In the genomic region with DNA sequence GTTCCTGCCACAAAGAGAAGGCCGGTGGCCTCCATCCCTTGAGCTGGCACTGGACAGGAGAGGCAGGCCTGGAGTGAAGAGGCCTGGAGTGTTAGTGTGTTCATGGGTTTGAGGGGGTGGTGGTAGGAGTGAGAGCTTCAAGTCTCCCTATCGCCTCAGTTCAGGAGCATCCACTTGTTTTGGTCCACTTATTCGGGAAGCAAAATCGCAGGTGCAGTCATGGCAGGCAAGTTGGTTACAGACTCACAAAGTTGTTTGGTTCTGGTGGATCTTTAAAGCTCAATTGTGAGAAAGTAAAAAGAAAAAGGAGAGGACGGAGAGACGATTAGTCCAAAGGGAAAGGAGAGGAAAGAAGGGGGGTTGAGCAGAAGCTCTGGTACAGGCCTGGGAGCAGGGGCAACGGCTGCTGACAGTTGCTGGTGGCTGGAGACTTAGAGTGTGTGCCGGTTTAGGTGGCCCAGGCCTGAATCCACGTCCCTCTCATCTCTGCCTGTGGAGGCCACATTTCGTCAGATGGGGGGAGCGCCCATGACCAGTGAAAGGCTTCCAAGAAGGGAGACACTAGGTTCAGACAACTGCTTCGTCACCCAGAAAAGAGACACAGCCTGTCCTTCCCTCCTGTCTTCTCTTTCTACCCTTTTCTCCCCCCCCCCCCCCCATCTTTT, we compare ENCODE assay signal across 19 mouse cellular contexts. TPM values are rescaled to one million over a fixed set of nuclear protein-coding genes. Genes with fewer than 3 reads are reported as not detected.
A peak's percentile ranks its signal among the peaks of the same experiment; 100 is the strongest.
DNase-seq lines count a peak whose midpoint lies in the region; ATAC-seq lines count a peak whose summit lies in the region.
"Had no signal": no experiment of that assay in that cellular context is flagged by ENCODE, and none has a peak within 500 bp of the region (broad histone marks: within the 10 kb centered on the region; RNA-seq: fewer than 3 reads in every experiment).

No protein-coding gene starts in this region.

- H3K4me1 ChIP-seq in forebrain, embryonic 10.5 days: peaks cover 98% of the 10 kb centered on the region
- H3K4me1 ChIP-seq in midbrain, embryonic 11.5 days (ENCODE audit: control insufficient read depth, insufficient read depth, low read length): peaks cover 19% of the 10 kb centered on the region
- H3K4me1 ChIP-seq: liver, embryonic 15.5 days had no signal

- H3K27me3 ChIP-seq in forebrain, embryonic 10.5 days (ENCODE audit: poor library complexity, severe bottlenecking): peaks cover 100% of the 10 kb centered on the region
- peaks cover 93% of the 10 kb centered on the region for H3K27me3 ChIP-seq in midbrain, embryonic 11.5 days (ENCODE audit: control insufficient read depth, insufficient read depth, low read length)

- peak overlapping the region; percentile 41 for H3K9ac ChIP-seq in midbrain, embryonic 11.5 days (ENCODE audit: low read length)
- H3K9ac ChIP-seq: intestine, embryonic 15.5 days; limb, embryonic 12.5 days; liver, embryonic 15.5 days had no signal

- H3K4me2 ChIP-seq in midbrain, embryonic 11.5 days: peak overlapping the region; percentile 35
- H3K4me2 ChIP-seq: liver, embryonic 15.5 days had no signal

- intact Hi-C loops in gastrocnemius, postnatal 14 days (cut with DNase I; ENCODE audit: low total_unique reads): no loop called here

- peak overlapping the region; percentile 95 for H3K27ac ChIP-seq in forebrain, embryonic 10.5 days
- peak overlapping the region; percentile 59 for H3K27ac ChIP-seq in midbrain, embryonic 11.5 days (ENCODE audit: low read depth, low read length)
- H3K27ac ChIP-seq: heart, adult 2 months; intestine, embryonic 15.5 days; limb, embryonic 12.5 days; liver, embryonic 15.5 days; macrophage; stomach, postnatal 0 days had no signal

- no peak for ATAC-seq in midbrain, embryonic 11.5 days (ENCODE audit: low FRiP score)
- ATAC-seq: intestine, embryonic 15.5 days had no signal

- 1% methylated on average over 12 of the region's 12 CpGs for WGBS in forebrain, embryonic 10.5 days
- WGBS in midbrain, embryonic 11.5 days: 2% methylated on average over 12 of the region's 12 CpGs

- DNase-seq in embryo, embryonic 10.5 days (ENCODE audit: low spot score): peak; percentile 46
- DNase-seq in embryo, embryonic 10 days (ENCODE audit: low spot score): no peak
- peak; percentile 49 for DNase-seq in ES-CJ7 (ENCODE audit: low read depth, low spot score)
- DNase-seq in forebrain, embryonic 10.5 days (ENCODE audit: extremely low spot score, low spot score): no peak
- peak; percentile 96 for DNase-seq in midbrain, embryonic 11.5 days (ENCODE audit: low spot score, missing footprints)
- no peak for DNase-seq in gastrocnemius, postnatal 14 days
- no peak for DNase-seq in urinary bladder, adult 2 months (ENCODE audit: low spot score)
- no peak for DNase-seq in cerebellum, postnatal 4 days (ENCODE audit: low spot score in 2 of 2)
- DNase-seq: adrenal gland, adult 8-10 months; cerebellum, adult 8-10 months; kidney, postnatal 36 days; thymus, postnatal 36 days had no signal

- peak overlapping the region; percentile 76 for H3K4me3 ChIP-seq in forebrain, embryonic 10.5 days
- peak overlapping the region; percentile 37 for H3K4me3 ChIP-seq in midbrain, embryonic 11.5 days (ENCODE audit: low read depth, low read length)
- H3K4me3 ChIP-seq: heart, adult 2 months; intestine, embryonic 15.5 days; liver, embryonic 15.5 days had no signal

- H3K36me3 ChIP-seq in forebrain, embryonic 10.5 days (replicated peaks): peaks cover 13% of the 10 kb centered on the region
- no peaks in the 10 kb centered on the region for H3K36me3 ChIP-seq in midbrain, embryonic 11.5 days (ENCODE audit: control insufficient read depth, insufficient read depth, low read length)
- H3K36me3 ChIP-seq: intestine, embryonic 15.5 days; limb, embryonic 12.5 days; liver, embryonic 15.5 days had no signal

- H3K9me3 ChIP-seq in forebrain, embryonic 10.5 days: no peaks in the 10 kb centered on the region
- H3K9me3 ChIP-seq in midbrain, embryonic 11.5 days (ENCODE audit: control insufficient read depth, low read length): no peaks in the 10 kb centered on the region
- H3K9me3 ChIP-seq: intestine, embryonic 15.5 days; limb, embryonic 12.5 days; liver, embryonic 15.5 days had no signal

RNA-seq across cellular contexts. Expression of a gene that starts 9.2 kb away (rescaled TPM):
- polyA plus RNA-seq in forebrain, embryonic 10.5 days (2016; fragmentation: Nextera tagmentation; extraction: Ambion mirVana): 13.1 and 15.5 TPM in 2 replicates
- polyA plus RNA-seq in midbrain, embryonic 11.5 days (2014; fragmentation: Nextera tagmentation; extraction: Ambion mirVana): 6.7 and 10.7 TPM in 2 replicates
- not detected for total RNA-seq in gastrocnemius, postnatal 14 days (2021)
- polyA plus RNA-seq in urinary bladder, adult 2 months (2012; rRNA removed): not detected in 2 replicates
- total RNA-seq: adrenal gland, adult 8-10 months; heart, adult 2 months had no signal
- polyA plus RNA-seq: heart, postnatal 0 days; intestine, embryonic 15.5 days; limb, embryonic 12.5 days; liver, embryonic 15.5 days; macrophage; stomach, postnatal 0 days had no signal

Comparison
In these comparisons a context has a peak if more than half of its experiments do, and no peak if none do; other contexts are left out.
1. DNase-seq: peak in embryo, embryonic 10.5 days (single experiment), ES-CJ7 (single experiment) and midbrain, embryonic 11.5 days (single experiment); none in embryo, embryonic 10 days (single experiment), forebrain, embryonic 10.5 days (single experiment), gastrocnemius, postnatal 14 days (single experiment), urinary bladder, adult 2 months (single experiment) and cerebellum, postnatal 4 days (0 of 2).